Mouse (Mus musculus) urinary bladder, postnatal 14 days (tissue): ENCODE results near the gene Cux1.

Experiments
- DNase-seq: peaks from one replicate; pipeline ENCODE4 v3.0.0; 2021; ENCODE audit warnings: low spot score

Cux1 gene

GRCm38 (mm10) chr5:136427772-136428497 is 139.4 kb downstream of the Cux1 start:
- DNase-seq: no peak

GRCm38 (mm10) chr5:136427121-136427771 is 140.0 kb downstream of the Cux1 start:
- DNase-seq: no peak

- no peak for DNase-seq
Observed at GRCm38 (mm10) chr5:136422948-136423347, 144.3 kb downstream of the Cux1 start.

- peak; percentile 40 for DNase-seq
Observed at GRCm38 (mm10) chr5:136421885-136422284, 145.4 kb downstream of the Cux1 start.

DNA sequence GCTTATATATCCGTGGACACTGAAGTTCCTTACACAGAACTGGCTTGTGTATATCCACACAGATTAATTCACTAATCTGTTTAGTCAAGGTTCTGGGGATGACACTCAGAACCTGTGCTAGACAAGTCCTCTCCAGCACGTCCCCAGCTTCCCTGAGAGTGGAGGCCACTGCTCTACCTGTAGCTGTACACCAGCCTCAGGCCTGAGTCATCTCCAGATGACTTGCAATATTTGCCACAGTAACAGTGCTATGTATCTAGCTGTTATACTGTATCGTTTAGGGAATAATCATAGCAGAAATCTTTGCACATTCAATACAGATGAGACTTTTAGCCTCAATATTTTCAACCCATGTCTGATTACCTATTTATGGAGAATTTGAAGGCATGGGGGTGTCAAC is 146.0 kb downstream of the Cux1 start:
- no peak for DNase-seq

DNA sequence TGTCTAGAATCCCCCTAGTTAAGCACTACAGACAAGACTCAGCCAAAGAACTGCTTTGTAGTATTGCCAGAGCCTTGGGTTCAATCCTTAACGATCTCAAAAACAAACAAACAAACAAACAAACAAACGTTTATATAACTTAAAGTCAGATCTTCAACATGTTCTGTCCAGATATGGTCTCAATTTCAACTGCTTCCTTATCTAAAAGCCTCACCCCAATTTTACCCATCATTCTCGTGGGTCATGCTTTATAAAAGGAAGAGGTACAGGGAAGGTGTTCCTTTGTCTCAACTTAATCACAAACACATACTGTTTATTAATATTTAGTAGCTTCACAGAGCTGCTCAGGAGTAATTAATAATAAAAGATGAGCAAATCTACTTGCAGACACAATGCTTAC is 146.9 kb downstream of the Cux1 start:
- no peak for DNase-seq

DNA sequence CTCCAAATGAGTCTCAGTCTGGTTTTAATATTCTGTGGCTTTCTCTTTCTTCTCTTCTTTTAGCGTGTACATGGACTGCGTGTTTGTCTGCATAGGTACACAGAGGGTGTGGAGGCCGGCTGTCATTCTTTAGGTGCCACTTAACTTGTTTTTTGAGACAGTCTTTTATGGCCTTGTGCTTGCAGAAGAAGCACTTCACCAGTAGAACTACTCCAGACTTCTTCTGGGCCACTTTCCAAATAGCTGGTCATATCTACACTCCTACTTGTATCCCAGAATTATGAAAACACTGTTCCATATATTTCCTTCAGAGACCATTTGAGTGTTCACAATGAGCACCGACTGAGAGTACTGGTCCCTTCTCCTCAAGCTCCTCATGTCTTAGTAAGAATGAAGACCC is 149.4 kb downstream of the Cux1 start:
- no peak for DNase-seq

DNA sequence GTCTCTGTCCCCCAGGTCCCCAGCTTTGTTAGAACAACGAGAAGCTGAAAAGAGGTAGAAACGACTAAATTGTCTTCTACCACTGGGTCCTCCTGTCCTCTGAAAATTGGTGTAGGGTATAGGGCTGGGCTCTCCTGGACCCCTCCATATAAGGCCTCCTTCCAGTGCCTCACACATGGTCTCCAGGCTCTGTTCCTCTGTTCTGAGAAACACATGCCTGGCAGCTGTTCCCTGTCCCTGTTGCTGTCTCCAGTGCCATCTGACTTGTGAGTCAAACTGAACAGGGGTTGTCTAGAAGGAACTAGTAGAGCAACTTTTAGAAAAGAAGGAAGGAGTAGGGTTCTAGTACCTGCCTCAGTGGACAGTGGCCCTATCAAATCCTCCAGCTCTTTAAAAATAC is 152.8 kb downstream of the Cux1 start:
- no peak for DNase-seq

DNA sequence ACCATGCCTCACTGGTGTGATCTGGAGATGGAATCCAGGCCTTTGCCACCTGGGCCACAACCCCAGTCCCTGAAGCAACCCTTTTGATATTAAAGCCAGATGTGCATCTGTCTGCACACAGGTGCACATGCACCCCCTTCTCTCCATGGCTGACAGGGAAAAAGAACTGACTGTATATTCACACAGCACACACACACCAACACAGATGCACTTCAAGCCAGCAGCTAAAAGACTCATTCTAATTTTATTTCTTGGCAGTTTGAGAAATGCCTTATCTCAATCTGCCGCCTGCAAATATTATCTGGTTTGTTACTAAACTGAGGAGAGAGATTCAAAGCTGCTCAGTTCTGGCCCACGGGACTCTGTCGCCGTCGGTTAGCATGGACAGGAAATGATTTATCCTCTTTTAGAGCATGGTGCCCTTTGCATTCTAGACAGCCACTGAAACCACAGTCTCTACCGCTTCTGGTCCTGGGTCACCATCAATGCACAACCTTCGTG is 156.6 kb downstream of the Cux1 start:
- DNase-seq: no peak

GRCm38 (mm10) chr5:136406357-136406756 is 160.9 kb downstream of the Cux1 start:
- no peak for DNase-seq

GRCm38 (mm10) chr5:136403565-136403961 is 163.7 kb downstream of the Cux1 start:
- DNase-seq: peak; percentile 59

DNA sequence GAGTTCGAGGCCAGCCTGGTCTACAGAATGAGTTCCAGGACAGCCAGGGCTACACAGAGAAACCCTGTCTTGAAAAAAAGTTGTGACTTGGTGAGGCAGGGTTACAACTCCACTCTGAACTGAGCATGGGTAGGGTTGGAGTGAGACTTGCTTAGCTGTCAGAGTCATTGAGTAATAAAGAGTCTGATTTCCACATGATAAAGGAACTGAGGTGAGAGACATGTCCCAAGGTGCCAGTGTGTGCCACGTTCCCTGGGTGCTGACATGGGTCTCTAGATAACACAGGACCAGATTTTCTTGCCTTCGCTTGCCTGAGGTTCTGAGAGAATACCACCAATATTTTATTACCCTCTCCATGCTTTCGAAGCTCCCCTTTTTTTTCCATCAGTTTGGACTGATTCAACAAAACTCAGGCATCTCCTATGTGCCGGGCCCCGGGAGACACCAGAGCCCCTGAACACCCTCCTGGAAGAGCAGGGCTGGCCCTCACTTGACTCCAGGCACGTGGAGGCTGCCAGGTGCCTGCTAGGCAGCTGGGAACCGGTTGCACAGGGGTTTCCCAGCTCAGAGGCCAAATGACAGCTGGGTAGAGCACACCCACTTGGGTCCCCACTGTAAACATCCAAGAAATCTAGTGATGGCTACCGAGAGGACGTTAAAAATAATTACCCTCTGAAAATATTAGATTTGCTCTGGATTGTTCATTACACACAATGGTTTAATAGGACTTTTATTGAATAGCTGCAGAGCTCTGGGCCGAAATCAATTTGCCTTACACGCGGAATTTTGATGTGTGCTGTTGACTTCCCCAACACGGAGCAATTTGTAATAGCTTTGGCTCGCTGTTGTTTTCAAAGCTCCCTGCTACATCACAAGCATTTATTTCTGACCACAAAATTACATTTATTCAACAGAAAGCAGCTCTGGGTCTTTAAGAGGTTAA is 164.4 kb downstream of the Cux1 start:
- DNase-seq: peak; percentile 32

- no peak for DNase-seq
Observed at GRCm38 (mm10) chr5:136398706-136399105, 168.6 kb downstream of the Cux1 start.

- no peak for DNase-seq
Observed at GRCm38 (mm10) chr5:136396699-136397098, 170.6 kb downstream of the Cux1 start.

DNA sequence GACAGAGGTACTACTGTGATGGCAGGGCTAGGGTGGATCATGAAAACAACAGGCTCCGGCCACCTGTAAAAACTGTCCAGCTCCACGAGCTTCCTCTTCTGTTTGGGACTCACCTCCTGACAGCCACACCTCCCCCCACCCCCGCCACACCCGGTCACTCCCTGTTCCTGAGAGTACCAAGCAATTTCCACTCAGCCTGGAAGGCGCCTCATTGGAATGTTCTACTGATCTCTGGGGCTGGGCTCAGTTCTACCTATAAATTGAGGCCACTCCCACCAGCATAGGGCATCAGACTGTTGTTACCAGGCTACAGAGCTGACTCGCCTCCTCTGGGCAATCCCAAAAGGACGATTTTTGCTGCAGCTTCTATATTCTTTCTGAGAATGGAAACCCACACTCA is 171.0 kb downstream of the Cux1 start:
- peak; percentile 37 for DNase-seq

DNA sequence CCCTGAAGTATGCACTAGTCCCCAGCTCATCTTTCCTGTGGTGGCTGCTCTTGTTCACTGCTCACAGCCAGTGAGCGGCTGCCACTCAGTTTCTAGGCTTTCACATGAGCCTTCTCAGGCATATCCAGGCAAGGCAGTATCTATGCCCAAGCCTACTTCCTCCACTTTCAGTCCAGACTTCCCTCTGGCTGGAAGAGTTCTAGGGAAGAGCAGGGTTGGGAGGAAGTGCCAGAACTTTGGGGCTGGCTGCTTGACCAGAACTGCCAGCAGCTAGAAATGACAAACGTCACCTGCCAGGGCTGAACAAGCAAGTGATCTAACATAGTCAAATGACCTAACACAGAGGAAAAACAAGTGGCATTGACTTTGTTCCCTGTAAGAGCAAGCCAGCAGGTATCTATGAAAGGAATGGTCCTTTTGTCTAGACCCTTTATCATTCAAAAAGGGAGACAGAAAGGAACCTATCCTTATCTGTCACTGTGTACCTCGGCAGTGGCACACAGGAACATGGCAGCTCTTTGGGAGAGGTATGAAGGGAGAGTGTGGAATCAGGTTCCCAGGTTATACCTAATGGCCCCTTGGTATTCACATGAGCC is 171.6 kb downstream of the Cux1 start:
- no peak for DNase-seq

DNA sequence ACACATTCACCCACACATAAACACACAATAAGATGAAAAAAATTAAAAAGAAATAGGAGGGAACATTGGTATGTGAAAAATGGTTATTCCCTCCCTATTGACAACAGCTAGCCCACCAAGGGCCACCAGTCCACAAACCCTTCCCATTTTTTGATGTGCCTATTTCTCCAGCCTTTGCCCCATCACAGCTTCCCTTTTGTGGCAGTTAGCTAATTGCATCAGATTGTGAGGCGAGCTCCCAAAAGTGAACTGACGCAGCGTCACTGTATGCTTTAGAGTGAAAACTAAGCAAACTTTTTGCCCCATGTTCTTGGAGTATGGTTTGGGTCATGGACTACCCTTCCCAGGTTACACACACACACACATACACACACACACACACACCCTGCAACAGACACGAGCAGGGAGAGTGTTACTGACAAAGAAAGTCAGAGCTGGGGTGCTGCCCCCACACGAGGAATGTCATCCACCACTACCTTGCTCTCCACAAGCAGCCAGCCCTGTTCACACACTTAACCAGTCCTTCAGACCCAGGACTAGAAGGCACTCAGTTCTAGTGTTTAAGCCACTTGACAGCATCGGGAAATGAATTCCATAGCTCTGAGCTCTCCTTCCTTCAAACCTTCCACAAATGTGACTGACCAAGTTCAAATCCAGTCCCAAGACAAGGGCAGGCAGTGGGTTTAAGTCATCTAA is 172.6 kb downstream of the Cux1 start:
- no peak for DNase-seq

DNA sequence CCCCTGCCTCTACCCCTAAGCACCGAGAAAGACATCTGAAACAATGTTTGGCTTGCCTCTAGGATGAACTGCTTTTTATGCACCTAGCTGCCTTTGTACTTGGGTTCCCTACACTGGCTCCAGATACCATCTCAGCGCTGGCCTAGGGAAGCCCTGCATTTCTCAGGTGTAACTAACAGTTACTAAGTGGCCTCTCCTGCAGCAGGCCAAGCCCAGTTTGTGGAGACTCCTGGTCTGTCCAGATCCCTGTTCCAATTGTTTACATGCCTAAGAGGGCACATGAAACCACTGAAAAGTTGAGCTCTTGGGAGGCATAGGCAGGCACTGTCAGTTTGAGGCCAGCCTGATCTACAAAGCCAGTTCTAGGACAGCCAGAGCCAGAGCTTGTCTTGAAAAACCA is 173.7 kb downstream of the Cux1 start:
- no peak for DNase-seq

DNA sequence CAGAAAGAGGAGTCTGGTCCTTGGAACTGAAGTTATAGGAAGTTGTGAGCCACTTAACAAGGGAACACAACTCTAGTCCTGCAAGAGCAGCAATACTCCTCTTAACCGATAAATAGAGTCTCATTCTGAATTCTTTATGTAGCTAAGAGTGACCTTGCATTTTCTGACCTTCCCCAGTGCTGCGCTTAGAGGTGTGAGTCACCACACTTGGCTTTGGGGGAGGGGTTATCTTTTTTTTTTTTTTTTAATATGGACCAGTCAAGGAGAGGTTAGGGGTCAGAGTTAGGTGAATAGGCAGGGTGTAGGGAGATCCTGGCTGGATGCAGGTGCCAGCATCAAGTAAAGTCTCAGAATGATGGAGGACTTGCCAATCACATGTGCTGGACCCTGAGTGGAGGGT is 180.5 kb downstream of the Cux1 start:
- DNase-seq: no peak

DNA sequence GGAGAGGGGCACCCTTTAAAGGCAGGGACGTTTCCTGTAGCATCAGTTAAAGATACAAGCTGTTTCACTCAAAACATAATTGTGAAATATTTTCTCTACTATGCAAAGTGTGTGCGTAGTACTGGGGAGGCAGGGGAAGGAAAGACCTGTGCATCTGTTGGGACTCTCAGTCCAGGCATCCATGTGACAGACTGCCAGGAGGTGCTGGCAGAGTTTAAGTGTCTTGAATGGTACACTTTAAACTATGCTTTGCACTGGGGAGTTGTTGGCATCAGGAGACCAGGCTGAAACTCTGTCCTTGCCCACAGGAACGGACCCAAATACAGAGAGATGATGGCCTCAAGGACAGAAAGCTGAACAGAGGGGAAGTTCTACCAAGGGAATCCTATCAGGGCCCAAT is 182.1 kb downstream of the Cux1 start:
- DNase-seq: no peak

GRCm38 (mm10) chr5:136382261-136383005 is 184.9 kb downstream of the Cux1 start:
- DNase-seq: no peak
